Mouse (Mus musculus): ENCODE results near the gene Slc48a1.

Gene Slc48a1

GRCm38 (mm10) chr15:97781961-97782748 lies 3.8 kb downstream of the Slc48a1 start:
- peak; percentile 68 for DNase-seq (ENCODE audit: extremely low spot score, low spot score)

GRCm38 (mm10) chr15:97782749-97783105 lies 4.4 kb downstream of the Slc48a1 start:
- peak; percentile 76 for DNase-seq (ENCODE audit: extremely low spot score, low spot score)

- peak; percentile 90 for DNase-seq (ENCODE audit: extremely low spot score, low spot score)
Measured at GRCm38 (mm10) chr15:97784092-97784559, 5.8 kb downstream of the Slc48a1 start.

- no peak for DNase-seq (ENCODE audit: extremely low spot score, low spot score)
Measured at GRCm38 (mm10) chr15:97784561-97785161, 6.3 kb downstream of the Slc48a1 start.

- DNase-seq (ENCODE audit: extremely low spot score, low spot score), result no peak
Measured at GRCm38 (mm10) chr15:97785731-97786411, 7.6 kb downstream of the Slc48a1 start.

- DNase-seq (ENCODE audit: extremely low spot score, low spot score), result no peak
Measured at GRCm38 (mm10) chr15:97786412-97787112, 8.2 kb downstream of the Slc48a1 start.

- DNase-seq (ENCODE audit: extremely low spot score, low spot score), result no peak
Measured at GRCm38 (mm10) chr15:97787148-97787798, 9.0 kb downstream of the Slc48a1 start.

- DNase-seq (ENCODE audit: extremely low spot score, low spot score), result no peak
Measured at GRCm38 (mm10) chr15:97787799-97788667, 9.7 kb downstream of the Slc48a1 start.

GRCm38 (mm10) chr15:97788821-97789220 lies 10.5 kb downstream of the Slc48a1 start:
- no peak for DNase-seq (ENCODE audit: extremely low spot score, low spot score)

- DNase-seq (ENCODE audit: extremely low spot score, low spot score), result no peak
Measured at GRCm38 (mm10) chr15:97789761-97790505, 11.6 kb downstream of the Slc48a1 start.

GRCm38 (mm10) chr15:97791126-97791700 lies 12.9 kb downstream of the Slc48a1 start:
- DNase-seq (ENCODE audit: extremely low spot score, low spot score), result no peak

GRCm38 (mm10) chr15:97793386-97794153 lies 15.2 kb downstream of the Slc48a1 start:
- no peak for DNase-seq (ENCODE audit: extremely low spot score, low spot score)

GRCm38 (mm10) chr15:97794268-97794667 lies 15.9 kb downstream of the Slc48a1 start:
- no peak for DNase-seq (ENCODE audit: extremely low spot score, low spot score)

- no peak for DNase-seq (ENCODE audit: extremely low spot score, low spot score)
Measured at GRCm38 (mm10) chr15:97795559-97796235, 17.4 kb downstream of the Slc48a1 start.

- no peak for DNase-seq (ENCODE audit: extremely low spot score, low spot score)
Measured at GRCm38 (mm10) chr15:97796674-97797310, 18.5 kb downstream of the Slc48a1 start.

GRCm38 (mm10) chr15:97798134-97798533 lies 19.8 kb downstream of the Slc48a1 start:
- DNase-seq (ENCODE audit: extremely low spot score, low spot score), result no peak

- DNase-seq (ENCODE audit: extremely low spot score, low spot score), result no peak
Measured at GRCm38 (mm10) chr15:97799446-97799845, 21.1 kb downstream of the Slc48a1 start.

All from neural tube, embryonic 10.5 days (tissue).